In the genomic region with DNA sequence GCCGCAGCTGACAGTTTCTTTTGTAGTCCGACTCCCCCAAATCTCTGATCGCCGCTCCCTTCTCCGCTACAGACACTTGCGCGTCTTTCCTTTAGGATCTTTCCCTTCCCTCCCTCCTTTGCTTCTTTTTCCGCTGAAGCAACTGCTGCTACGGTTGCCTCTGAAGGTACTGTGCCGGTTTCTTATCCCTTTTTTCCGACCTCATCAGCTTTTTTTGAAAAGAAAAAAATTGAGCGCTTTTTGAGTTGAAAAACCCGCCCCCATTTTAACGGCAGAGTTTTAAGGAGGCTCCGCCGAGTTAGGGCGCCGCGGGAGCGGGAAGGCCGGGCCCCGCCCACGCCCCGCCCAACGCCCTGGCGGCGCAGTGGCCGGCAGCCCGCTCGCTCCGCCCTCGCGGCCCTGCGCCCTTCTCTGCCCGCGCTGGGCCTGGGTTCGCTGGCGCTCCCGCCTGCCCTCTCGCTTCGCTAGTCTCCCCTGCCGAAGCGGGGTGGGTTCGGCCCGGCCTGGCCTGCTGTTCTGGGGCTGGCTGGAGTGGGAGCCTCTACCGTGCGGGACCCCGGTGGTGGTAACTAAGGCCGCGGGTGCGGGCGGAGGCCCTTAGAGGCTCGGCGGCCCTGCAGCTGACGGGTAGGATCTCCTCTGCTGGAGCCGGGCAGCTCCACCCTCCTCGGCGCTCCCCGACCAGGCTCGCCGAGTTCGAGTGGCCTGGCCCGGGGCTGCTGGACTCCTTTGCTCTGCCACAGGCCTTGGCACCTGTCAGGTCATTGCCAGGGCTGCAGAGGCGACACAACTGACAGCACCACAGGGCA, we compare ENCODE assay signal across 8 mouse cellular contexts. TPM values are rescaled to one million over a fixed set of nuclear protein-coding genes. Genes with fewer than 3 reads are reported as not detected.
DNase-seq lines count a peak whose midpoint lies in the region; ATAC-seq and TF ChIP-seq lines count a peak whose summit lies in the region.

Gene Cdkn2c, minus strand, starts transcription at position 729 of the 809 bp plus-strand sequence.

- TF ChIP-seq CTCF in G1E (IDR thresholded peaks at IDR 0.05; ENCODE audit: low read depth, low read length), result no peak
- TF ChIP-seq CTCF in forebrain, postnatal 0 days (IDR thresholded peaks at IDR 0.05; ENCODE audit: low read depth), result no peak
- TF ChIP-seq CTCF in lung, postnatal 0 days (IDR thresholded peaks at IDR 0.05), result peak; percentile 32

- H3K4me1 ChIP-seq in G1E (ENCODE audit: insufficient read depth, low read depth, low read length), result peaks cover 8% of the 10 kb centered on the region; the same call in 1 of the 2 replicates
- H3K4me1 ChIP-seq in forebrain, postnatal 0 days (ENCODE audit: insufficient read depth), result peaks cover 7% of the 10 kb centered on the region; the same call in 1 of the 2 replicates
- H3K4me1 ChIP-seq in lung, postnatal 0 days (ENCODE audit: insufficient read depth, low read depth, low read length), result no peaks in the 10 kb centered on the region

- no peaks in the 10 kb centered on the region for H3K9me3 ChIP-seq in G1E (replicated peaks)
- H3K9me3 ChIP-seq in forebrain, postnatal 0 days (ENCODE audit: low read length), result no peaks in the 10 kb centered on the region
- no peaks in the 10 kb centered on the region for H3K9me3 ChIP-seq in lung, postnatal 0 days (ENCODE audit: low read length)

- H3K4me3 ChIP-seq in G1E (ENCODE audit: low read depth, low read length), result peak within 1 kb of the TSS; percentile 89
- peak within 1 kb of the TSS; percentile 62 for H3K4me3 ChIP-seq in forebrain, postnatal 0 days (ENCODE audit: low read depth, low read length)
- peak within 1 kb of the TSS; percentile 84 for H3K4me3 ChIP-seq in lung, postnatal 0 days (ENCODE audit: low read depth, low read length)

- H3K4me2 ChIP-seq in forebrain, postnatal 0 days (ENCODE audit: low read depth), result peak within 1 kb of the TSS; percentile 97
- H3K4me2 ChIP-seq in lung, postnatal 0 days (replicated peaks; ENCODE audit: low read depth, low read length), result peak within 1 kb of the TSS; percentile 99

- WGBS in forebrain, postnatal 0 days, result 4% methylated on average over 64 of the region's 64 CpGs
- 2% methylated on average over 64 of the region's 64 CpGs for WGBS in lung, postnatal 0 days

- TF ChIP-seq EP300 in lung, postnatal 0 days (IDR thresholded peaks at IDR 0.05), result no peak

- peak within 1 kb of the TSS; percentile 74 for H3K9ac ChIP-seq in forebrain, postnatal 0 days
- H3K9ac ChIP-seq in lung, postnatal 0 days (replicated peaks; ENCODE audit: low read depth), result peak within 1 kb of the TSS; percentile 95

- H3K27me3 ChIP-seq in G1E (ENCODE audit: insufficient read depth, low read length), result no peaks in the 10 kb centered on the region
- H3K27me3 ChIP-seq in forebrain, postnatal 0 days (ENCODE audit: insufficient read depth, low read length), result no peaks in the 10 kb centered on the region; the same call in 1 of the 2 replicates
- H3K27me3 ChIP-seq in lung, postnatal 0 days (replicated peaks; ENCODE audit: insufficient read depth, low read length), result 0 out of 2 replicates have a peak, but pooled peaks cover 4% of the 10 kb centered on the region

- H3K36me3 ChIP-seq in G1E (replicated peaks), result no peaks in the 10 kb centered on the region
- H3K36me3 ChIP-seq in forebrain, postnatal 0 days (ENCODE audit: insufficient read depth), result no peaks in the 10 kb centered on the region
- H3K36me3 ChIP-seq in lung, postnatal 0 days (ENCODE audit: insufficient read depth, low read length), result no peaks in the 10 kb centered on the region

- H3K27ac ChIP-seq in forebrain, postnatal 0 days (ENCODE audit: low read depth, low read length), result peak within 1 kb of the TSS; percentile 89
- peak within 1 kb of the TSS; percentile 99 for H3K27ac ChIP-seq in lung, postnatal 0 days (ENCODE audit: low read length)

- ATAC-seq in G1E (ENCODE audit: extremely low read depth, insufficient number of reproducible peaks, low FRiP score, poor library complexity, severe bottlenecking), result peak; percentile 58
- peak; percentile 90 for ATAC-seq in forebrain, postnatal 0 days
- ATAC-seq in lung, postnatal 0 days, result peak; percentile 98

- peak; percentile 82 for DNase-seq in G1E (ENCODE audit: low spot score)
- DNase-seq in cerebellum, adult 18-20 months, result peak; percentile 84 to 93
- peak; percentile 78 for DNase-seq in forebrain, postnatal 0 days
- DNase-seq in heart, postnatal 4 days, result peak; percentile 91
- DNase-seq in layer of hippocampus, adult 8-10 months (ENCODE audit: low spot score in 2 of 2), result peak; percentile 21 to 55
- DNase-seq in lung, postnatal 0 days (ENCODE audit: low spot score), result peak; percentile 96
- DNase-seq in ovary, postnatal 10 days (ENCODE audit: low spot score), result peak; percentile 93
- DNase-seq in thymus, postnatal 10 days (ENCODE audit: low spot score in 2 of 2), result peak; percentile 70 to 78

RNA-seq across cellular contexts. Expression of gene Cdkn2c, which starts in this region (rescaled TPM):
- total RNA-seq in G1E (2014; fragmentation: Nextera tagmentation), result 31.2 and 38.8 TPM in 2 replicates
- total RNA-seq in G1E (2017), result 86.7 and 90.7 TPM in 2 replicates
- polyA plus RNA-seq in G1E (2012), result 53.6 and 59.0 TPM in 2 replicates
- total RNA-seq in forebrain, postnatal 0 days (2014; rRNA removed), result 10.8 and 13.4 TPM in 2 replicates
- 5.6 and 6.4 TPM in 2 replicates for polyA plus RNA-seq in forebrain, postnatal 0 days (2015; fragmentation: Nextera tagmentation; extraction: Ambion mirVana)
- 10 to 100 TPM; 61.2 to 65.6 TPM for total RNA-seq in heart, postnatal 4 days (2021)
- 1 to 10 TPM; 2.6 to 4.1 (median 3.0) TPM for total RNA-seq in layer of hippocampus, adult 8-10 months (2022)
- polyA plus RNA-seq in lung, postnatal 0 days (2015; fragmentation: Nextera tagmentation; extraction: Ambion mirVana), result 6.0 and 8.2 TPM in 2 replicates

Comparison
In these comparisons a context has a peak if more than half of its experiments do, and no peak if none do; other contexts are left out.
1. Peak in every context shown above with its lines: DNase-seq, ATAC-seq, H3K4me3 ChIP-seq and H3K27ac ChIP-seq.
2. DNase-seq: peak in every context shown above with its lines; median percentile 96 in lung, postnatal 0 days; 93 in ovary, postnatal 10 days; 91 in heart, postnatal 4 days; 88 in cerebellum, adult 18-20 months; 82 in G1E; 78 in forebrain, postnatal 0 days; 74 in thymus, postnatal 10 days; 38 in layer of hippocampus, adult 8-10 months.